Mouse (Mus musculus) lung, postnatal 0 days (tissue): Measurements from ENCODE around the gene Pdhb. TPM values are rescaled to one million over a fixed set of nuclear protein-coding genes. Genes with fewer than 3 reads are reported as not detected.

Experiments used
- ATAC-seq: fragments of 200-750 bp; cut with Nextera tagmentation; 2 replicates; pipeline ENCODE4 v1.8.0; 2017; ENCODE audit warnings: moderate library complexity
- DNase-seq: peaks from one replicate; pipeline ENCODE4 v3.0.0-alpha.2; 2016; ENCODE audit warnings: low spot score
- H3K27ac ChIP-seq: fragments of 300-500 bp; sonication (generic); 2 replicates; pipeline ENCODE4 v1.5.1; 2014; ENCODE audit warnings: antibody characterized with exemption, mild to moderate bottlenecking, low read length, mixed read lengths
- H3K27me3 ChIP-seq: fragments of 300-500 bp; sonication (generic); replicated peaks from 2 replicates; pipeline ENCODE4 v1.6.1; 2014; ENCODE audit warnings: low read length, mixed read lengths; ENCODE audit not compliant: insufficient read depth
- H3K36me3 ChIP-seq: fragments of 300-500 bp; sonication (generic); 2 replicates; pipeline ENCODE4 v1.6.1; 2014; ENCODE audit warnings: low read length, mixed read lengths; ENCODE audit not compliant: insufficient read depth
- H3K4me1 ChIP-seq: fragments of 300-500 bp; sonication (generic); 2 replicates; pipeline ENCODE4 v1.6.1; 2014; ENCODE audit warnings: antibody characterized with exemption, low read depth, low read length, mixed read lengths; ENCODE audit not compliant: insufficient read depth
- H3K4me2 ChIP-seq: fragments of 300-500 bp; sonication (generic); replicated peaks from 2 replicates; pipeline ENCODE4 v1.6.1; 2014; ENCODE audit warnings: low read depth, mild to moderate bottlenecking, low read length, moderate library complexity, mixed read lengths
- H3K4me3 ChIP-seq: fragments of 300-500 bp; sonication (generic); 2 replicates; pipeline ENCODE4 v1.5.1; 2014; ENCODE audit warnings: low read depth, low read length
- H3K9ac ChIP-seq: fragments of 300-500 bp; sonication (generic); replicated peaks from 2 replicates; pipeline ENCODE4 v1.6.1; 2014; ENCODE audit warnings: low read depth, mild to moderate bottlenecking
- H3K9me3 ChIP-seq: fragments of 300-500 bp; sonication (generic); 2 replicates; pipeline ENCODE4 v1.6.1; 2016; ENCODE audit warnings: low read length, mixed read lengths
- CTCF ChIP-seq: IDR thresholded peaks from 2 replicates; pipeline ENCODE4 v1.5.1; 2016; ENCODE audit warnings: antibody characterized with exemption, mild to moderate bottlenecking
- EP300 ChIP-seq: IDR thresholded peaks from 2 replicates; pipeline ENCODE4 v1.6.1; 2016; ENCODE audit warnings: antibody characterized with exemption, mild to moderate bottlenecking, control low read depth
- WGBS: fragments of 180-500 bp; shearing (Covaris S2); extraction: QIAGEN DNeasy Blood & Tissue Kit; methylation state at CpG from one replicate; pipeline ENCODE4 v1.1.7; 2014; 5-methylcytosine and 5-hydroxymethylcytosine counted together
- polyA plus RNA-seq: library from polyadenylated mRNA; unstranded; fragments of >200 nt; fragmentation: Nextera tagmentation; extraction: Ambion mirVana; gene quantifications from 2 replicates; pipeline ENCODE4 v1.2.1, GENCODE M21; 2015

Gene Pdhb
- polyA plus RNA-seq, 1 experiment from 2014 or later: 140 TPM

DNA sequence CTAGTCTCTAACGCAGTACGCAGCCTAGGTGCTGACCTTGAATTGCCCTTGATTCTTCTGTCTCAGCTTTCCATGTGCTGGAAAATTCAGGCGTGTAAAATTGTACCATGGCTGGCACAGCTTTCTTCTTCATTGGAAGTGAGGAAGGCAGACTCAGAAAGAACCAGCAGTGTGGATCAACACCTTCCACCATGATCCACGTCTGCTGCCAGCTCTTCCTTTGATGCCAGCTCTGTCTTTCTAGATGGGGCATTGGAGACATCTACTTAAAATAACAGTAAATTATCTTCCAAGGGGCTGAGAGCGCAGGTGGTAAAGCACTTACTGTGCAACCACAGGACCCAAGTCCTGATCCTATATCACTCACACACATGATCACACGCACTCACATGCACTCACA is 19.9 kb upstream of the Pdhb start:
- ATAC-seq: no peak
- WGBS: 90% methylated on average over 6 of the region's 6 CpGs
- Histone ChIP-seq H3K9me3 (no peaks in the 10 kb centered on the region), H3K4me3 (no peak overlapping the region), H3K27me3 (no peaks in the 10 kb centered on the region), H3K9ac (no peak overlapping the region), H3K36me3 (no peaks in the 10 kb centered on the region), H3K4me2 (no peak overlapping the region), H3K4me1 (no peaks in the 10 kb centered on the region), H3K27ac (no peak overlapping the region)
- no peak for TF ChIP-seq CTCF
- TF ChIP-seq EP300: no peak
- no peak for DNase-seq

DNA sequence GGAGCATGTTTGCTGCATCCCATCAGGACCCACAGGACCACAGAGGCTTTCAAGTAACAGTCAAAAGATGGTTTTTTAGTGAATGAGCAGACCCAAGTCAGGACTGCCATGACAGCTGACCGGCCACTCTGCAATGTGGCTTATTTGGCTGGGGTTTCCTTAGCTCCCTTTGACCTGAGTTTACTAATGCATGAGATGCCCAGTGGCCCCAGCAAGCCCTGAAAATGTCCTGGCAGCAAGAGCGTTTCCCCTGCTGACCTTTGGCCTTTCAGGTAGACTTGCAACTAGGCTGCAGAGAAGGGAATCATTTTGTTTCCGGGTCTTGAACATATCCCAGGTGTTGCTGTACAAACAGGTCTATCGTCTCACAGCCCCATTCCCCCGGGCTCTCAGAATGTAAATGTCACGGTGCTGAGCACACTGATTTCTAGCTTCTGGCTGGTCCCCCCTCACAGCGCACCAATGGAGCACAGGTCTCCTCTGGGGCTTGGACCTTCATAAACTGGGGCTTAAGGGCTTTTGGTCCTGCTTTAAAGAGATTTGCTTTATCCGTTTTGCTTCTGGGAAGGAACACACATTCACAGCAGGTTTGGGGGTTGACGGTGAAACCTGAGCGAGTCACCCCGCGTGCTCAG is 18.6 kb upstream of the Pdhb start:
- ATAC-seq (no peak), DNase-seq (no peak)
- WGBS: 63% methylated on average over 12 of the region's 12 CpGs
- Histone ChIP-seq H3K36me3 (no peaks in the 10 kb centered on the region), H3K4me1 (no peaks in the 10 kb centered on the region), H3K9me3 (no peaks in the 10 kb centered on the region), H3K27ac (no peak overlapping the region), H3K9ac (no peak overlapping the region), H3K4me2 (no peak overlapping the region), H3K27me3 (no peaks in the 10 kb centered on the region), H3K4me3 (no peak overlapping the region)
- TF ChIP-seq CTCF (no peak), EP300 (no peak)

DNA sequence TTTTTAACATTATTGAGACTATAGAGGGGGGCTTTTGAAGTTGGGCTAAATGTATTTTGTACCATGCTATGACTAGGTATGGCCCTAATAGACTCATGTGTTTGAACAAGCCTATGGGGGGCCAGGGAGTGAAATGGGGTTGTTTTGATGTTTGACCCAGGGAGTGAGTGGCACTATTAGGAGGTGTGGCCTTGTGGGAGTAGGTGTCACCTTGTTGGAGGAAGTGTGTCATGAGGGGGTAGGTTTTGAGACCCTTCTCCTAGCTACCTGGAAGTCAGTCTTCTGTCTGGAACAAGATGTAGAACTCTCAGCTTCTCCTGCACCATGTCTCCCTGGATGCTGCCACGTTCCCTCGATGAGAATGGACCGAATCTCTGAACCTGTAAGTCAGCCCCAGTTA is 17.7 kb upstream of the Pdhb start:
- Histone ChIP-seq H3K27ac (no peak overlapping the region), H3K27me3 (no peaks in the 10 kb centered on the region), H3K9ac (no peak overlapping the region), H3K4me2 (no peak overlapping the region), H3K4me1 (0 out of 2 replicates have a peak, but pooled peaks cover 5% of the 10 kb centered on the region), H3K4me3 (no peak overlapping the region), H3K9me3 (no peaks in the 10 kb centered on the region), H3K36me3 (no peaks in the 10 kb centered on the region)
- DNase-seq (no peak), ATAC-seq (no peak)
- TF ChIP-seq CTCF (no peak), EP300 (no peak)
- 87% methylated on average over 3 of the region's 3 CpGs for WGBS

DNA sequence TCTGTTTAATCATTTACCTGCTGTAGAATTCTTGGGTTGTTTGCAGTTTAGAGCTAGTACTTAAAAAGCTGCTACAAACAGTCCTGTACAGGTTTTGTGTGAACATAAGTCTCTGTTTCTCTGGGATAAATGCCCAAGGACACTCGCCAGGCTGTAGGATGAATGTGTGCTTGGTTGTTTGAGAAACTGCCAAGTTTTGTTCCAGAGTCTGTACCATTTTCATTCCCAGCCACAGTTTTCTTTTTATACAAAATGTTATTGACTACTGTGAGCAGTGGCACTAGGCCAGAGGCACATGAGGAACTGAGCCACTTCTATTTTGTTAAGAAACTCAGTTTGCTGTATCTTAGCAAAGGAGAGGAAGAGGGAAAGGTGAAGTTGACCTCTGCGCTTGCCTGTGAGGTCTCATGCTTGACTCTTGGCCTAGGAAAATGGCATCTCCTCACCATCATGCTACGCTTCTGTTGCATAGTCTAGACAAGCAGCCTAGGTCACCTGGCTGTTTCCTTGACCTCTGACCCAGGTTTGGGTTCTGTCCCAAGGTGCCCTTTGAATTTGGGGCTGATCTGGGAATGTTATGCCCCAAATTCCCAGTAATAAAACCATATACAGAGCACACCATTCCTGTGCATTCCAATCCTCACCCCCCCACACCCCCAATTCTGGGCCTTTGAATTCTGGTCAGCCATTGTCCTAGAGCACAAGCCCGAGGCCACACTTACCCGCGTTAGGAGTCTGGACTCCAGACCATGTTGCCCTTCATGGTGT is 13.6 kb upstream of the Pdhb start:
- no peak overlapping the region for H3K4me2 ChIP-seq
- H3K9ac ChIP-seq: no peak overlapping the region
- H3K4me3 ChIP-seq: no peak overlapping the region
- H3K27me3 ChIP-seq: no peaks in the 10 kb centered on the region
- 76% methylated on average over 6 of the region's 6 CpGs for WGBS
- H3K27ac ChIP-seq: no peak overlapping the region
- H3K9me3 ChIP-seq: no peaks in the 10 kb centered on the region
- no peak for ATAC-seq
- no peak for TF ChIP-seq EP300
- no peak for TF ChIP-seq CTCF
- no peaks in the 10 kb centered on the region for H3K36me3 ChIP-seq
- DNase-seq: peak; percentile 30
- 0 out of 2 replicates have a peak, but pooled peaks cover 5% of the 10 kb centered on the region for H3K4me1 ChIP-seq

DNA sequence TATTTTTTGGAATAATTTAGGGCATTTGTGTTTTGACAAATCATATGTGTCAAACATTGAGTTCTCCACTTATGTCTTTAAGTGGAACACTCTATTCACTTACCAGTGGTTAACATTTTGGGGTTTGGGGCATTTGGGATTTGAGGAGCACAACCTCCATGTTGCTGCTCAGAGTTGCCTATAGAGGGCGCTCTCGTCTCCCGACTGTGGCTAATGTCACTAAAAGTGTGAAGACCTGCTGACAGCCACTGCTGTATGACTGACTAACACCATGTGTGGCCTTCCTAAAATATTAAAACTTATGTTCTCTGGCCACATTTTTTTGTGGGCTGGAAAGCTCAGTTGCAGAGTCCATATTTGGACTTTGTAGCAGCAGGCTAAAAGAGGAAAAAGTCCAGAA is 10.5 kb upstream of the Pdhb start:
- Histone ChIP-seq H3K27ac (no peak overlapping the region), H3K9ac (no peak overlapping the region), H3K9me3 (no peaks in the 10 kb centered on the region), H3K4me1 (0 out of 2 replicates have a peak, but pooled peaks cover 5% of the 10 kb centered on the region), H3K4me3 (no peak overlapping the region), H3K4me2 (no peak overlapping the region), H3K36me3 (no peaks in the 10 kb centered on the region), H3K27me3 (no peaks in the 10 kb centered on the region)
- no peak for ATAC-seq
- no peak for DNase-seq
- TF ChIP-seq EP300 (no peak), CTCF (peak; percentile 34; the same call in 1 of the 2 replicates)
- WGBS: 62% methylated on average over 3 of the region's 3 CpGs

- Histone ChIP-seq H3K4me3 (no peak overlapping the region), H3K27me3 (no peaks in the 10 kb centered on the region), H3K4me1 (no peaks in the 10 kb centered on the region), H3K27ac (no peak overlapping the region), H3K9ac (no peak overlapping the region), H3K9me3 (no peaks in the 10 kb centered on the region), H3K36me3 (no peaks in the 10 kb centered on the region), H3K4me2 (no peak overlapping the region)
- DNase-seq (no peak), ATAC-seq (no peak)
- WGBS: 68% methylated on average over 4 of the region's 4 CpGs
- TF ChIP-seq CTCF (no peak), EP300 (no peak)
Measured at GRCm38 (mm10) chr14:8180371-8181035, 7.7 kb upstream of the Pdhb start.
